Mouse (Mus musculus) heart, embryonic 11.5 days (tissue): ENCODE results near the gene Ssbp4. TPM values are rescaled to one million over a fixed set of nuclear protein-coding genes. Genes with fewer than 3 reads are reported as not detected.

Source experiments
- ATAC-seq: fragments of 200-750 bp; cut with Nextera tagmentation; replicated peaks from 2 replicates; pipeline ENCODE4 v1.8.0; 2017; ENCODE audit warnings: moderate library complexity; ENCODE audit not compliant: insufficient number of reproducible peaks, low FRiP score, low TSS enrichment
- H3K27ac ChIP-seq: fragments of 300-500 bp; sonication (generic); 2 replicates; pipeline ENCODE4 v1.5.1; 2014; ENCODE audit warnings: mild to moderate bottlenecking, low read depth, low read length
- H3K27me3 ChIP-seq: fragments of 300-500 bp; sonication (generic); 2 replicates; pipeline ENCODE4 v1.6.1; 2014; ENCODE audit warnings: mild to moderate bottlenecking, low read length, mixed read lengths; ENCODE audit not compliant: control insufficient read depth, insufficient read depth
- H3K36me3 ChIP-seq: fragments of 300-500 bp; sonication (generic); 2 replicates; pipeline ENCODE4 v1.6.1; 2014; ENCODE audit warnings: mild to moderate bottlenecking, low read length, moderate library complexity, mixed read lengths; ENCODE audit not compliant: control insufficient read depth, insufficient read depth
- H3K4me1 ChIP-seq: fragments of 300-500 bp; sonication (generic); 2 replicates; pipeline ENCODE4 v1.6.1; 2014; ENCODE audit warnings: low read length; ENCODE audit not compliant: control insufficient read depth, insufficient read depth
- H3K4me2 ChIP-seq: fragments of 300-500 bp; sonication (generic); 2 replicates; pipeline ENCODE4 v1.6.1; 2014; ENCODE audit warnings: mild to moderate bottlenecking, moderate library complexity
- H3K4me3 ChIP-seq: fragments of 300-500 bp; sonication (generic); 2 replicates; pipeline ENCODE4 v1.5.1; 2014; ENCODE audit warnings: low read depth, low read length
- H3K9ac ChIP-seq: fragments of 300-500 bp; sonication (generic); 2 replicates; pipeline ENCODE4 v1.6.1; 2014; ENCODE audit warnings: mild to moderate bottlenecking, low read depth, low read length, moderate library complexity
- H3K9me3 ChIP-seq: fragments of 300-500 bp; sonication (generic); replicated peaks from 2 replicates; pipeline ENCODE4 v1.6.1; 2016; ENCODE audit warnings: low read length; ENCODE audit not compliant: control insufficient read depth
- WGBS: fragments of 180-500 bp; shearing (Covaris S2); extraction: QIAGEN DNeasy Blood & Tissue Kit; methylation state at CpG from one replicate; pipeline ENCODE4 v1.1.7; 2014; ENCODE audit not compliant: insufficient replicate concordance; 5-methylcytosine and 5-hydroxymethylcytosine counted together
- polyA plus RNA-seq: library from polyadenylated mRNA; unstranded; fragments of >200 nt; fragmentation: Nextera tagmentation; extraction: Ambion mirVana; gene quantifications from 2 replicates; pipeline ENCODE4 v1.2.1, GENCODE M21; 2014

Ssbp4 gene
- polyA plus RNA-seq, 1 experiment from 2014 or later, result 78.9 TPM

DNA sequence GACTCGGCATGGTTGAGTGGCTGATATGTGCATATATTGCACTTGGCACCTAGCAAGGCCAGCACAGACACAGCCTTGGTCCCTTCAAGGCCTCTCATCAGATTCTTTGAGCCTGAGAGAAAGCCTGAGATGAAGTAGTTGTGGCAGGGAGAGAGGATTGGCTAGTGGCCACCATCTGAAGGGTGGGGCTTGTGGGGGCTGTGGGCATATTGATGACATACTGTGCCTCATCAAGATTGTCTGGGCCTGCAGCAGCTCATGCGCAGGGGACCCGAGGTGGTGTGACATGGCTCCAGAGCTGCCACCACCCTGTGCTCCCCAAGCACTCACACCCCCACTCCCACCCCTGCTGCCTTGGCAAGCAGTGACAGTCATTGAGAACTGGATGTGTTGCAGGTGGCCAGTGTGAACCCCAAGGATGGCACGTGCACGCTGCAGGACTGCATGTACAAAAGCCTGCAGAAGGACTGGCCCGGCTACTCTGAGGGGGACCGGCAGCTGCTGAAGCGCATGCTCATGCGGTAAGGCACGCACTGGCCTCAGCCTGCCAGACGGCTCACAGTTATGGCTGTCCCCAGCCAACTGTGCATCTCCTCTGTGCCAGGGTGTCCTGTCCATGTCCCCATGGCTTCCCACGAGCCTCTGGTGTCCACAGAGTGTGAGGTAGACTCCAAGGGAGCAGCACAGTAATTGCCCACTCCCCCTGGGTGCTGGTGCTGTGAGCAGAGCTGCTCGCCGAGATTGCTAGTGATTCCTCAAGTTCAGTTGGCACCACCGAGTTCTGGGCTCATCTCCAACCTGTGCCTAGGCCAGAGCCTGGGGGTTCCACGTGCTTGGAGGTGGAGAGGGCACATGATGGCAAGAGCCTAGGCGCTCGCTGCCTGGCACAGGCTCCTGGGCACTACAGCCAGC lies 24.9 kb downstream of the Ssbp4 start:
- 90% methylated on average over 18 of the region's 18 CpGs for WGBS
- no peak for ATAC-seq

DNA sequence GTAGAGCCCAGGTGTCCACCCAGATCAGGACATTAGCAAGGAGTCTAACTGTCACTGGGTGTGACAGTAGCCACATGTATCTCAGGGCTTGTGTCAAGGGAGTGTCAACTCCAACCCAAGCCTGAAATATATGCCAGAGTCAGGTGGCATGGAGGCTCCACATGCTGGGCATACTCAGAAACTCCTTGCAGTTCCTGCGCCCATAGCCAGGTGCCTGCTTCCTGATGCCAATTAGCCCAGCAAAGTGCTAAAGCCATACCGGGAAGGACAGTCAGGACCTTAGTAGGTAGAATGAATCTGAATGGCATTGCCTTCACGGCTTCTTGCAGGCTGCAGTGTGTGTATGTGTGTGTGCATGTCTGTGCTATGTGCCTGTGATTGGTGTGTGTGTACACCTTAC lies 31.5 kb downstream of the Ssbp4 start:
- H3K4me3 ChIP-seq, result no peak overlapping the region
- H3K9ac ChIP-seq, result no peak overlapping the region
- no peaks in the 10 kb centered on the region for H3K4me1 ChIP-seq
- 84% methylated on average over 3 of the region's 3 CpGs for WGBS
- no peak overlapping the region for H3K27ac ChIP-seq
- no peak for ATAC-seq
- no peaks in the 10 kb centered on the region for H3K9me3 ChIP-seq
- no peak overlapping the region for H3K4me2 ChIP-seq
- no peaks in the 10 kb centered on the region for H3K27me3 ChIP-seq
- peaks cover 19% of the 10 kb centered on the region for H3K36me3 ChIP-seq

More for the DNA sequence above, 24.9 kb downstream of the Ssbp4 start:
- Histone ChIP-seq H3K4me1 (no peaks in the 10 kb centered on the region), H3K9me3 (no peaks in the 10 kb centered on the region), H3K4me3 (no peak overlapping the region), H3K4me2 (no peak overlapping the region), H3K9ac (no peak overlapping the region), H3K27ac (no peak overlapping the region), H3K27me3 (no peaks in the 10 kb centered on the region), H3K36me3 (peaks cover 41% of the 10 kb centered on the region)

DNA sequence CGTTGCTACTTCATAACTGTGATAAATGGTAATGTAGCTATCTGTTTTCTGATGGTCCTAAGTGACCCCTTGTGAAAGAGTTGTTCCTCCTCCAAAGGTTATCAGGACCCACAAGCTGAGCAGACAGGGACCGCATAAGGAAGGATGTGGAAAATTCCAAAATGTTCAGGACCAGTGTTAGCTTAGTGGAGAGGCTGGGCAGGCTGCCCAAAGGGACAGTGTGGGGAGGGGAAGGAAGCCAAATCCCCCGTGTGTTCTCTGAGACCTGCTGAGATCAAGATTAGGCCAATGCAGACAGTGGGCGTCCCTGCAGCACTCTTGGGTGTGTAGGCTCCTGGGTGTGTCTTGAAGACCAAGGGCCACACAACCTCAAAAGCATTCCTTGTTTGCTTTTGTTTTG lies 33.8 kb downstream of the Ssbp4 start:
- no peaks in the 10 kb centered on the region for H3K27me3 ChIP-seq
- no peak overlapping the region for H3K9ac ChIP-seq
- H3K4me2 ChIP-seq, result no peak overlapping the region
- H3K4me1 ChIP-seq, result peaks cover 10% of the 10 kb centered on the region
- no peaks in the 10 kb centered on the region for H3K9me3 ChIP-seq
- H3K36me3 ChIP-seq, result peaks cover 8% of the 10 kb centered on the region; the same call in 1 of the 2 replicates
- H3K4me3 ChIP-seq, result no peak overlapping the region
- WGBS, result 62% methylated on average over 4 of the region's 4 CpGs
- no peak for ATAC-seq
- no peak overlapping the region for H3K27ac ChIP-seq

DNA sequence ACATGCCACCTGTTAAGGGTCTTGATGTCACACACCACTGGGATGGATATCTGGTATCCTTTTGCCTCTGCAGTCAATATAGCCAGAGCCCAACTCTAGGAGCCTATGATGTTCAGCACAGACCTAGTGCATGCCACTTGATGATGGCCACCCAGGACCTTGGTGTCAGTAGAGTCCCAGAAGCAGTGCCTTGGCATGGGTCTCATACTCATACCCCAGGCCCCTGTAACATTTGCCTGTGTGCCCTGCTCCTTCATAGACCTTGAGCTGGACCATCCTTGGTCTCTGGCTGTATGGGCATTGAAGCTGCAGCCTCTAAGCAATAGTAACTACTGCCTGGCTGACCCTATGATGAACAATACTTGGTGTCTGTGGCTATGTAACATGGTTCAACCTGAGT lies 34.4 kb downstream of the Ssbp4 start:
- Histone ChIP-seq H3K4me1 (peaks cover 10% of the 10 kb centered on the region), H3K9me3 (no peaks in the 10 kb centered on the region), H3K4me2 (no peak overlapping the region), H3K4me3 (no peak overlapping the region), H3K27me3 (no peaks in the 10 kb centered on the region), H3K36me3 (peaks cover 7% of the 10 kb centered on the region; the same call in 1 of the 2 replicates), H3K27ac (no peak overlapping the region), H3K9ac (no peak overlapping the region)
- no peak for ATAC-seq

DNA sequence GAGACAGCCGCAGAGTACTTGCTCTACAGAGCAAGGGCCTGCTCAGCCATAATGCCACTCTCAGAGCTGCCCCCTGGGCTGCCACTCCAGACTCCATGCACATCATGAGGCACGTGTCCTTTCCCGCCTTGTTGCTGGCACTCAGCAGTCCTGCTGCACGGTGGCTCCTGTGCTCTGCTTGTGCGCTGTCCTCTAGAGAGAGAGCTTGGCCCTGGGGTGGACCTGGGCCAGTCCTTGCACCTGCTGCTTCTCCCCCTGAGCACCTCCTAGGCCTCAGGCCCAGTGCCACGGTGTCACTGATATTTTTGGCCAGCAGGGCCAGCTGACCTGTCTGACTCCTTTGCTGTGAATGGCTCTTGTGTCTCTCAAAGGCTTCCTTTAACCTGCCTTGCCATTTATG lies 37.7 kb downstream of the Ssbp4 start:
- no peak for ATAC-seq
- H3K9ac ChIP-seq, result no peak overlapping the region
- peaks cover 10% of the 10 kb centered on the region for H3K4me1 ChIP-seq
- no peak overlapping the region for H3K4me3 ChIP-seq
- no peaks in the 10 kb centered on the region for H3K9me3 ChIP-seq
- H3K36me3 ChIP-seq, result no peaks in the 10 kb centered on the region
- no peak overlapping the region for H3K4me2 ChIP-seq
- 63% methylated on average over 6 of the region's 6 CpGs for WGBS
- H3K27ac ChIP-seq, result peak overlapping the region; percentile 55
- H3K27me3 ChIP-seq, result no peaks in the 10 kb centered on the region

DNA sequence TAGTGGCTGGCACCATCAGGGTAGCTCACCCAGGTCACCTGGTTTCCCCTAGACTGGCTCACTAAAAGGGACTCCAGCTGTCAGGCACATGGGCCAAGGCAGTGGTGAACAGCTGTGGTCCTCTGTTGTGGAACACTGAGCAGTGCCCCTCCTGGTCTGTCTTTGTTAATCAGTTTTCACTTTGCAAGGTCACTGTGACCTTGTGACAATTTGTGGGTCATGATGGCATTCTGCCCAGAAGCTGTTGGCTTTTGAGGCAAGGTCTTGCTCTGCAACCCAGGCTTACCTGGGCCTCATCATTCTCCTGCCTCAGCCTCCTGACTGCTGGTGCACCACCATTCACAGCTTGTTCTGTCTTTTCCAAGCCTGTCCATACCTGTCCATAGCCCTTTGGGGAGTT lies 38.3 kb downstream of the Ssbp4 start:
- H3K4me1 ChIP-seq, result peaks cover 17% of the 10 kb centered on the region
- H3K36me3 ChIP-seq, result no peaks in the 10 kb centered on the region
- ATAC-seq, result no peak
- no peak overlapping the region for H3K4me3 ChIP-seq
- H3K9me3 ChIP-seq, result no peaks in the 10 kb centered on the region
- peak overlapping the region; percentile 55 for H3K27ac ChIP-seq
- H3K4me2 ChIP-seq, result no peak overlapping the region
- 0 out of 2 replicates have a peak overlapping the region, but pooled peaks have one; percentile 19 for H3K9ac ChIP-seq
- H3K27me3 ChIP-seq, result no peaks in the 10 kb centered on the region

DNA sequence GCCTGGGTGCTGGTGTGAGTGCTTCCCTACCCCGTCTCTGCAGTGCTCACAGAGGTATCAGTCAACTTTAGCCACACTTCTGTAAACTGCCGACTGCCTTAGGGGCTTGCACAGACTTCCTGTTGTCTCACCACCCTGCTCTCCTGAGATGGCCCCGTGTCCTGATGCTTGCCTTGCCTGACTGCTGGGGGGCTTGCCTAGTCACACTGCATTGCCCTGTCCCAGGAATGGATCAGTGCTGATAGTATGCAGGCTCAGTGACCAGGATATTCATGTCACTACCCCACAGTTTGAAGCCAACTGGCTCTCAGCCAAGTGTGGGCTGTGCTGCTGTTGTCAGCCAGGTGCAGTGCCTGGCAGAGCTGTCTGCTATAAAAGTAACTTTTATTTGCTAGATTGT lies 43.1 kb downstream of the Ssbp4 start:
- 26% methylated on average over 3 of the region's 3 CpGs for WGBS
- ATAC-seq, result no peak
- Histone ChIP-seq H3K36me3 (no peaks in the 10 kb centered on the region), H3K27me3 (no peaks in the 10 kb centered on the region), H3K4me2 (no peak overlapping the region), H3K4me1 (peaks cover 48% of the 10 kb centered on the region), H3K9ac (no peak overlapping the region), H3K9me3 (no peaks in the 10 kb centered on the region), H3K27ac (no peak overlapping the region), H3K4me3 (no peak overlapping the region)

DNA sequence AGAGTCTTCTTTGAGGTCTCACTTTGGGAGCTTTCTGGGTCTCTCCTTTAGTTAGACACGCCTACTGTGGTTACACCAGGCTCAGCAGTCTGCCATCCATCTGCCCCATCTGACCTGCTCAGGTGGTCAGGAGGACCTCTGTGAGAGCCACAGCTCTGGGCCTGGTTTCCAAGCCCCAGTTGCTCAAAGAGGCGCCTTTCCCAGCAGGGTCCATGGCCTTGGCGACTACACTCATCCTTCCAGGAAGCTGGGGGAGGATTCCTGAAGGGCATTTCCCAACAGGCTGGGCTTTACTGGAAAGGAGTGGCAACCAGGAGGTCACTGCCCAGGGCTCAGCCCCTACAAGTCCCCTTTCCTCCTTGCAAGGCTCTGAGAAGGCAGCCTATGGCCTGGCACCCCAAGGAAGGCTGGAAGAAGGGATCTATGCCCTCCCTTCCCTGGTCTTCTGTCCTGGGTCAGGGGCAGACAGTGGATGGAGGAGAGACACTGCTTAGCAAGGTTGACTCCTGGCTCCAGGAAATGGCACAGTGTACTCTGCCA lies 43.9 kb downstream of the Ssbp4 start:
- Histone ChIP-seq H3K9me3 (no peaks in the 10 kb centered on the region), H3K27me3 (no peaks in the 10 kb centered on the region), H3K9ac (no peak overlapping the region), H3K27ac (no peak overlapping the region), H3K4me1 (peaks cover 51% of the 10 kb centered on the region), H3K36me3 (no peaks in the 10 kb centered on the region), H3K4me2 (no peak overlapping the region), H3K4me3 (no peak overlapping the region)
- WGBS, result 72% methylated on average over 3 of the region's 3 CpGs
- ATAC-seq, result no peak
